Mouse (Mus musculus) lung, embryonic 14.5 days (tissue): Measurements from ENCODE around the gene Ntm. TPM values are rescaled to one million over a fixed set of nuclear protein-coding genes. Genes with fewer than 3 reads are reported as not detected.
A peak's percentile ranks its signal among the peaks of the same experiment; 100 is the strongest.

Experiments
- ATAC-seq: fragments of 200-750 bp; cut with Nextera tagmentation; 2 replicates; pipeline ENCODE4 v1.8.0; 2017; ENCODE audit warnings: mild to moderate bottlenecking, moderate TSS enrichment, moderate library complexity; ENCODE audit not compliant: insufficient read depth
- DNase-seq: peaks from one replicate; pipeline ENCODE4 v3.0.0-alpha.2; 2015
- H3K27ac ChIP-seq: fragments of 300-500 bp; sonication (generic); 2 replicates; pipeline ENCODE4 v1.5.1; 2014; ENCODE audit warnings: low read depth, mild to moderate bottlenecking, moderate library complexity
- H3K27me3 ChIP-seq: fragments of 300-500 bp; sonication (generic); 2 replicates; pipeline ENCODE4 v1.6.1; 2014; ENCODE audit warnings: low read length, control low read depth; ENCODE audit not compliant: insufficient read depth
- H3K36me3 ChIP-seq: fragments of 300-500 bp; sonication (generic); 2 replicates; pipeline ENCODE4 v1.6.1; 2014; ENCODE audit warnings: control low read depth; ENCODE audit not compliant: insufficient read depth
- H3K4me1 ChIP-seq: fragments of 300-500 bp; sonication (generic); 2 replicates; pipeline ENCODE4 v1.6.1; 2014; ENCODE audit warnings: antibody characterized with exemption, control low read depth; ENCODE audit not compliant: insufficient read depth
- H3K4me2 ChIP-seq: fragments of 300-500 bp; sonication (generic); 2 replicates; pipeline ENCODE4 v1.6.1; 2014; ENCODE audit warnings: mild to moderate bottlenecking
- H3K4me3 ChIP-seq: fragments of 300-500 bp; sonication (generic); 2 replicates; pipeline ENCODE4 v1.5.1; 2014; ENCODE audit warnings: low read depth, low read length
- H3K9ac ChIP-seq: fragments of 300-500 bp; sonication (generic); 2 replicates; pipeline ENCODE4 v1.6.1; 2014
- H3K9me3 ChIP-seq: fragments of 300-500 bp; sonication (generic); 2 replicates; pipeline ENCODE4 v1.6.1; 2016; ENCODE audit warnings: low read depth, low read length, control low read depth
- CTCF ChIP-seq: IDR thresholded peaks from 2 replicates; pipeline ENCODE4 v1.5.1; 2016; ENCODE audit warnings: antibody characterized with exemption, low read depth
- WGBS: fragments of 180-500 bp; shearing (Covaris S2); extraction: QIAGEN DNeasy Blood & Tissue Kit; methylation state at CpG from one replicate; pipeline ENCODE4 v1.1.7; 2014; 5-methylcytosine and 5-hydroxymethylcytosine counted together
- polyA plus RNA-seq: library from polyadenylated mRNA; unstranded; fragments of >200 nt; fragmentation: Nextera tagmentation; extraction: Ambion mirVana; gene quantifications from 2 replicates; pipeline ENCODE4 v1.2.1, GENCODE M21; 2014

The Ntm gene
- polyA plus RNA-seq, 1 experiment from 2014 or later, result 22.1 TPM

DNA sequence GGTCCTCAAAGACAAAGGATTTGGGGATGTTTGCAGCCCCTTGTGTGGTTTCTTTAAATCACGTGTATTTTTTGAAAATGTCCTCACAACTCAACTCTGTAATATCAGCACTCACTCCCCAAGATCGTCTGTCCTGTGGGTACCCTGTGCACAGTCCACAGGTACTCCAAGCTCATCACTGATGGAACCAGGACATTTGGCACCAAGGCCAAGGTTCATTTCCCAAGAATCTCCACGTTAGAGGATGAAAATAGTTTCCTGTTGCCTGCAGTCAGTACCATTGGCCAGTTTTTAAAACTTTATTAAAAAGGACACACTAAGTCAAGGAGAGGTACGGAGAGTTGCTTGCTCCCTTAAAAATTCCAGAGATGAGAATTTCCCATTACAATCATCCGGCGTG lies 552.7 kb downstream of the Ntm start:
- no peak for TF ChIP-seq CTCF
- Histone ChIP-seq H3K36me3 (no peaks in the 10 kb centered on the region), H3K4me3 (peak overlapping the region; percentile 52), H3K9me3 (no peaks in the 10 kb centered on the region), H3K9ac (no peak overlapping the region), H3K27ac (no peak overlapping the region), H3K4me1 (no peaks in the 10 kb centered on the region), H3K4me2 (peak overlapping the region; percentile 95), H3K27me3 (peaks cover 23% of the 10 kb centered on the region)
- ATAC-seq (no peak), DNase-seq (no peak)
- 59% methylated on average over 6 of the region's 6 CpGs for WGBS

DNA sequence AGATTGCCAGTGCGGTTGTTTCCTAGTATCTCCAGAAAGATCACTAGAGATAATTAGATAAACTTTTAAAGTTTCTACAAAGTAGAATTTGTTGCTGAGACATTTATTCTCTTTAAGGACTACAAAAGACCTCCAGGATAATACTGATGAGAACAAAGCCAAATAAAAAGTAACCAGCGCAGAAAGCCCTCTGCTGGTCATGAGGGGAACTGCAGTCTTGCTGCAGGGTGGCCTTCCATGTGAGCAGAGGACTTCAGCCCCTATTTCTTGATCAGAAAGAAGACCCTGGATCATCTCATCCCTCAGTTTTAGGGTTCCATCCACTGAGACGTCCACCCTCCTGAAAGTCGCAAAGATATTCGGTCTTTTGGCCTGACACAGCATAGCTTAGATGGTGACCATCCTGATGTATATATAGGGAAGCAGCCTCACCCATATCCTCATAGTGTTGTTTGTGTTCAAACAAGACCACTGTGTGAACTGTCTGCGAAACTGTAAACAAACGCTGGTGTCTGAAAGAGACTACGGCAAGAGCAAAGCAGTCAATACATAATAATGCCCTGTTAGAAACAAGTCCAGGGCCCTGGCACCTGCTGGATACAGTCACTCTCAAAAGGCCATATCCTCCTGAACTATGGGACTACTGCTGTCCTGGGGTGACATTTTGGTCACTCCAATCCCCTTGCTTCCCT lies 553.6 kb downstream of the Ntm start:
- no peak overlapping the region for H3K9ac ChIP-seq
- 52% methylated on average over 8 of the region's 8 CpGs for WGBS
- TF ChIP-seq CTCF, result peak; percentile 89
- H3K4me2 ChIP-seq, result no peak overlapping the region
- DNase-seq (peak; percentile 79), ATAC-seq (no peak)
- H3K4me3 ChIP-seq, result no peak overlapping the region
- H3K27ac ChIP-seq, result no peak overlapping the region
- H3K27me3 ChIP-seq, result peaks cover 23% of the 10 kb centered on the region
- H3K36me3 ChIP-seq, result no peaks in the 10 kb centered on the region
- no peaks in the 10 kb centered on the region for H3K4me1 ChIP-seq
- no peaks in the 10 kb centered on the region for H3K9me3 ChIP-seq

DNA sequence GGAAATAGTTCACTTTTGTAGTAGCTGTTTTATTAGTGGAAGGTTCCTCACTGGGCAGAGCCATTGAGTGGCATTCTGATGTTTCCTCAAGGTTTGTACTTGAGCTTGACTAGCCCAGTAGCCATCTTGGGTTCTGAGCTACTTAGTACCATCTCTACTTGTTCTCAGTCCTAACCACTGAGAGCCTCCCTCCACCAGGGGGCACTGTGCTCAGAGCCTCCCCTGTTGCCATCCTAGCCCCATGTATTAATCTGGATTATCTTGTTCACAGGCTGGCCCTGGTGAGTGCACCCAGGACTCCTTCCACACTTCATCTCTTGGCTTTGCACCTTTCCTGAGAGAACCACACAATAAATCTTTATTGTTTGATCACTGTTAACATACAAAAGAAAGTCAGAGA lies 555.0 kb downstream of the Ntm start:
- TF ChIP-seq CTCF, result peak; percentile 59
- Histone ChIP-seq H3K4me2 (no peak overlapping the region), H3K36me3 (no peaks in the 10 kb centered on the region), H3K9me3 (no peaks in the 10 kb centered on the region), H3K27ac (no peak overlapping the region), H3K9ac (no peak overlapping the region), H3K4me1 (no peaks in the 10 kb centered on the region), H3K27me3 (peaks cover 10% of the 10 kb centered on the region), H3K4me3 (no peak overlapping the region)
- DNase-seq (peak; percentile 32), ATAC-seq (no peak)

DNA sequence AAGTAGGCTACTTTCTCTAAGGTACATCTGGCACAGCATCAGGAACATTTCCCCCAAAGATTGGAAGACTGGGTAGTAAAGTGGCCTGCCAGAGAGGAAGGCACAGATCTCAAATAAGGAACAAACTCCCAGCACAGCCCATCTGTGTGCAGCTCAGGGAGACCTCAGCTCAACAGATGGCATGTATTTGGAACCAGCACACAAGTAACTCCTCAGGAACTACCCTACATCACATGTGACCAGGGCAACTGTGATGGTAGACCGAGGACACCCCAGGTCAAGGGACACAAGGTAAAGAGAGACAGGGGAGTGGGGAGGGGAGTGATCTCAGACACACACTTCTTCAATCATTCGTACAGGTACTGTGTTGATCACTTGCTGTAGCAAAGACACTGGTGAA lies 556.0 kb downstream of the Ntm start:
- Histone ChIP-seq H3K36me3 (no peaks in the 10 kb centered on the region), H3K9me3 (no peaks in the 10 kb centered on the region), H3K9ac (no peak overlapping the region), H3K27me3 (0 out of 2 replicates have a peak, but pooled peaks cover 6% of the 10 kb centered on the region), H3K4me2 (no peak overlapping the region), H3K27ac (no peak overlapping the region), H3K4me3 (no peak overlapping the region), H3K4me1 (no peaks in the 10 kb centered on the region)
- WGBS, result 83% methylated on average over 2 of the region's 2 CpGs
- DNase-seq, result no peak
- no peak for TF ChIP-seq CTCF
- ATAC-seq, result no peak

DNA sequence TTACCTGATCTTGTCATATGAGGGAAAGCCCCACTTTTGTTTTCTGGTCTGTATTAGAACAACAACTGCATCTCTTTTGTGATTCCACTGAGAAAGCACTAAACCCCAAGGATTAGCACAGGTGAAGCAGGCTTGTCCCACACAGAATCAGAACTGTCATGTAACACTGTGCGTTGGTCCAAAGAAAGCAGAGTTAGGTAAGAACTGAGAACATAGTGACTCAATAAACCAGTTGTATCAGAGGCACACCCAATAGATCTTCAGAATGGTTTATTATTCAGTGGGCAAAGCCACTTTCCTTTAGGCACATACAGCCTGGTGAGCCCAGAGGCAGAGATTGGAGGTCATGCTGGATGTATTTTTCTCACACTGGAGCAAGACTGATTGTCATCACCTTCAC lies 556.9 kb downstream of the Ntm start:
- H3K27ac ChIP-seq, result no peak overlapping the region
- no peak for ATAC-seq
- WGBS, result 97% methylated on average over 1 of the region's 1 CpGs

DNA sequence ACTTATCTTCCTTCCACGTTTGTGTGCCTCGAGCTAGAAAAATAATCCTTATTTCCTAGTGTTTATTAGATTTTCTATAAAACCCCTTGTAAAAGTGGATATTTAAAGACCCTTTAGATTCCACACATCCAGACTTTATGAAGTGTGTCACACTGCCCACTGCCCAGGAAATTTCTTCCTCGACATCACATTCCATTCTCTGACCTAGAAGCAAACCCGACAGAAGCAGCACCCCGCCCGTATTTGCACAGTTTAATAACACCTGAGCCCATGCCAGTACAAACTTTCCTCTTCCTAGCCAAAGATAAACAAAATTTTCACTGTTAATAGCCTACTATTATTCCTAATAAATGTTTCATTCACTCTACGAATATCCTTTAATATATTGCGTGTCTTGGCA lies 562.8 kb downstream of the Ntm start:
- DNase-seq, result peak; percentile 41
- no peak overlapping the region for H3K27ac ChIP-seq
- ATAC-seq, result peak; percentile 63; the same call in 1 of the 2 replicates

More for the DNA sequence above, 556.9 kb downstream of the Ntm start:
- Histone ChIP-seq H3K27me3 (0 out of 2 replicates have a peak, but pooled peaks cover 6% of the 10 kb centered on the region), H3K4me2 (no peak overlapping the region), H3K4me1 (no peaks in the 10 kb centered on the region), H3K9me3 (no peaks in the 10 kb centered on the region), H3K36me3 (no peaks in the 10 kb centered on the region), H3K9ac (no peak overlapping the region), H3K4me3 (no peak overlapping the region)
- DNase-seq, result no peak
- no peak for TF ChIP-seq CTCF

DNA sequence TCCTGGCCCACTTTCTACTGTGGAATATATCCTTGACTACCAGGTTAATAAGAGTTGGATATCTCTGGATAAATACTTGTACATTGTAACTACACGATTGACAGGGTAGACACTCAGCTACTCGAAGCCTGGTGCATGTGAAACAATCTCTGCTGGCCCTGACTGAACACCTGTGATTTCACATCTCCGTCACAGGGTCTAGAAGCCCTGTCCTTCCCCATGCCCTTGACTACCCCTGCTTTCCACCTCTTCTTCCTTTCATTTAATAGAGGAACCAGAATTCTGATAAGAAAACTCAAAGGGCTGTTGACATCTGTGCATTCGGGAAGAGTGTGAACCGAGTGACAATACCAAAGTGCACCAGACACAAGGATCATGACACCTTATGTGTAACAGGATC lies 566.8 kb downstream of the Ntm start:
- no peak overlapping the region for H3K9ac ChIP-seq
- no peak for TF ChIP-seq CTCF
- no peaks in the 10 kb centered on the region for H3K27me3 ChIP-seq
- no peaks in the 10 kb centered on the region for H3K4me1 ChIP-seq
- ATAC-seq (no peak), DNase-seq (no peak)
- no peak overlapping the region for H3K4me3 ChIP-seq
- no peaks in the 10 kb centered on the region for H3K36me3 ChIP-seq
- no peak overlapping the region for H3K4me2 ChIP-seq
- WGBS, result 72% methylated on average over 5 of the region's 5 CpGs
- no peak overlapping the region for H3K27ac ChIP-seq
- no peaks in the 10 kb centered on the region for H3K9me3 ChIP-seq

More for the DNA sequence above, 562.8 kb downstream of the Ntm start:
- H3K4me1 ChIP-seq, result no peaks in the 10 kb centered on the region
- no peaks in the 10 kb centered on the region for H3K36me3 ChIP-seq
- no peak overlapping the region for H3K9ac ChIP-seq
- WGBS, result 29% methylated on average over 8 of the region's 8 CpGs
- no peak overlapping the region for H3K4me2 ChIP-seq
- H3K4me3 ChIP-seq, result no peak overlapping the region
- TF ChIP-seq CTCF, result no peak
- H3K9me3 ChIP-seq, result no peaks in the 10 kb centered on the region
- H3K27me3 ChIP-seq, result no peaks in the 10 kb centered on the region

DNA sequence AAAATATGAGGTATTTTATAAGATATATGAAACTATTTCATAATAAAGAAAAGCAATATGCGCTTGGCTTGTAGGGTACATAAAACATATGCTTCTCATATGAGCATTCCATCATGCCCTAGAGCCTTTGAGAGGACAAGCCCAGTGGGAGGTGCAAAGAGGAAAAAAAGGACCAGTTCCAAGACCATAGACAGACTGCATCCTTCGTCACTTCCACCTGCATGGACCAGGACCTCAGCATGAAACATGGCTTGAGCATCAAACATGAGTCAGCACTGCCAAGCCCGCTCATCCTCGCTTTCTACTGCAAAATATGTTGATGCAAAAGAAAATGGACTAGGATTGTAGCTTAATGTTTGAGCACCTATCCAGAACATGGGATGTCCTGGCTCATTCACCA lies 569.8 kb downstream of the Ntm start:
- Histone ChIP-seq H3K36me3 (no peaks in the 10 kb centered on the region), H3K9ac (no peak overlapping the region), H3K27me3 (no peaks in the 10 kb centered on the region), H3K9me3 (no peaks in the 10 kb centered on the region), H3K4me3 (no peak overlapping the region), H3K4me2 (no peak overlapping the region), H3K4me1 (peaks cover 5% of the 10 kb centered on the region; the same call in 1 of the 2 replicates), H3K27ac (no peak overlapping the region)
- no peak for ATAC-seq
- 89% methylated on average over 4 of the region's 4 CpGs for WGBS
- no peak for DNase-seq
- no peak for TF ChIP-seq CTCF
